Mouse (Mus musculus) E14TG2a.4 (cell line): ENCODE data around the gene Wnk1.

ENCODE experiments used
- CTCF ChIP-seq: conservative IDR thresholded peaks from 2 replicates; pipeline ENCODE4 v1.5.1; 2014; ENCODE audit warnings: low read length
- NANOG ChIP-seq: IDR thresholded peaks from 2 replicates; pipeline ENCODE4 v1.6.1; 2014; ENCODE audit warnings: borderline replicate concordance, low read length, mixed read lengths
- POU5F1 ChIP-seq: IDR thresholded peaks from 2 replicates; pipeline ENCODE4 v1.6.1; 2014; ENCODE audit warnings: low read length, borderline replicate concordance

- TF ChIP-seq CTCF: no peak
- TF ChIP-seq POU5F1: no peak
- no peak for TF ChIP-seq NANOG
Measured at GRCm38 (mm10) chr6:119922136-119922535, 116.3 kb downstream of the Wnk1 start.
